Mouse (Mus musculus) bone marrow macrophage, adult 2 months (primary cell): Measurements from ENCODE around the gene 4930519G04Rik.

Experiments
- CTCF ChIP-seq: IDR thresholded peaks from 2 replicates; pipeline ENCODE4 v1.5.1; 2012; ENCODE audit warnings: low read depth, mild to moderate bottlenecking, low read length, moderate library complexity
- POLR2A ChIP-seq: IDR thresholded peaks from 2 replicates; pipeline ENCODE4 v1.6.1; 2012; ENCODE audit warnings: mild to moderate bottlenecking, low read depth, low read length, borderline replicate concordance

DNA sequence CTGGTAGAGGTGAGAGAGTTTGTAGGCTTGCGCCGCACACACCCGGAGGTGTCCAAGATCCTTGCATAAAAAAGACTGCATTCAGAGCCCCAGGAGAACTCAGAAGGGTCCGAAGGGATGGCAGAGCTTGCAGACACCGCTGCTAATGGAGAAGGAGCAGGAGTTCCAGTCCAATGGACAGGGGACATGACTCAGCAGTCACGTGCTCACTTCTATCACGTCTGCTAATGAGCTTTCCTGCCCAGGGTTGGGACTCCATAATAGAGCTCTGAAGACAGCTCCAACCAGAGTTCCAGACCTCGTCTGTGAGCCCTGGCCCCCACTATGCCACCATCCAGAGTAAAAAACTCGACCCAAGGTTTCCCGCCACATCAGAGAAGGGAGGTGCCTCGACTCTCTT is 35.3 kb upstream of the 4930519G04Rik start:
- TF ChIP-seq CTCF (no peak), POLR2A (no peak)
